Mouse (Mus musculus) testis, adult 2 months (tissue): ENCODE results near the gene Ddah2. TPM values are rescaled to one million over a fixed set of nuclear protein-coding genes. Genes with fewer than 3 reads are reported as not detected.
A peak's percentile ranks its signal among the peaks of the same experiment; 100 is the strongest.

Experiments used
- H3K27ac ChIP-seq: fragments of 200-500 bp; 2 replicates; pipeline ENCODE4 v1.5.1; 2012; ENCODE audit warnings: low read depth, low read length; ENCODE audit not compliant: control insufficient read depth, insufficient read depth
- H3K27me3 ChIP-seq: fragments of 200-500 bp; 2 replicates; pipeline ENCODE4 v1.6.1; 2012; ENCODE audit warnings: mild to moderate bottlenecking, low read length, moderate library complexity; ENCODE audit not compliant: control insufficient read depth, insufficient read depth
- H3K36me3 ChIP-seq: fragments of 200-500 bp; 2 replicates; pipeline ENCODE4 v1.6.1; 2012; ENCODE audit warnings: mild to moderate bottlenecking, low read length; ENCODE audit not compliant: control insufficient read depth, insufficient read depth
- H3K4me1 ChIP-seq: fragments of 200-500 bp; 2 replicates; pipeline ENCODE4 v1.6.1; 2012; ENCODE audit warnings: low read length; ENCODE audit not compliant: control insufficient read depth, insufficient read depth
- H3K4me3 ChIP-seq: fragments of 200-500 bp; 2 replicates; pipeline ENCODE4 v1.5.1; 2012; ENCODE audit warnings: low read depth, mild to moderate bottlenecking, low read length, moderate library complexity, mixed read lengths; ENCODE audit not compliant: control insufficient read depth
- CTCF ChIP-seq: fragments of 200-500 bp; IDR thresholded peaks from 2 replicates; pipeline ENCODE4 v1.5.1; 2012; ENCODE audit warnings: low read depth, mild to moderate bottlenecking, inconsistent platforms, low read length, moderate library complexity; ENCODE audit not compliant: control insufficient read depth, insufficient read depth, insufficient replicate concordance
- POLR2A ChIP-seq: fragments of 200-500 bp; IDR thresholded peaks from 2 replicates; pipeline ENCODE4 v1.6.1; 2012; ENCODE audit warnings: low read depth, mild to moderate bottlenecking, inconsistent platforms, low read length, moderate library complexity; ENCODE audit not compliant: control insufficient read depth
- polyA plus RNA-seq: library from polyadenylated mRNA; depleted of rRNA; stranded (reverse); fragments of >200 nt; gene quantifications from 2 replicates; pipeline ENCODE4 v1.2.3, GENCODE M21; 2012

The Ddah2 gene
- polyA plus RNA-seq, 1 experiment = 11.1 TPM

DNA sequence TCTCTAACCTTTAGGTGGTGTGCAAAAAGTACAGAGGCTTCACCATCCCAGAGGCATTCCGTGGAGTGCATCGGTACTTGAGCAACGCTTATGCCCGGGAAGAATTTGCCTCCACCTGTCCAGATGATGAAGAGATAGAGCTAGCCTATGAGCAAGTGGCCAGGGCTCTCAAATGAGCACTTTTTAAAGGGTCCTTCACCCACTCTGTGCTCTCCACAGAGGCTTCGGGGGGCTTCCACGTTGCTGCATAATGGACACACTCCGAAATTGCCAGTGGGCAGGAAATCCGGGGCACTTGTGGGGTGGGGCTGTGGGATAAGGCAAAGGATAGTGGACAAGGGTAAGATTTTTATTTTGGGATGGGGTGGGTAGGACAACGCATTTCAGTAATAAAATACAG is 519 bp upstream of the Ddah2 start:
- no peak for TF ChIP-seq POLR2A
- TF ChIP-seq CTCF = no peak
- Histone ChIP-seq H3K36me3 (no peaks in the 10 kb centered on the region), H3K27me3 (no peaks in the 10 kb centered on the region), H3K4me1 (peaks cover 21% of the 10 kb centered on the region), H3K4me3 (no peak overlapping the region), H3K27ac (no peak overlapping the region)

- peak overlapping the region; percentile 84 for H3K4me3 ChIP-seq
- H3K4me1 ChIP-seq = peaks cover 28% of the 10 kb centered on the region
- TF ChIP-seq CTCF = no peak
- TF ChIP-seq POLR2A = no peak
- H3K36me3 ChIP-seq = no peaks in the 10 kb centered on the region
- H3K27me3 ChIP-seq = 0 out of 2 replicates have a peak, but pooled peaks cover 2% of the 10 kb centered on the region
- H3K27ac ChIP-seq = no peak overlapping the region
These were observed 1.2 kb downstream of the Ddah2 start for GRCm38 (mm10) chr17:35060071-35060470.

- TF ChIP-seq POLR2A = no peak
- no peak for TF ChIP-seq CTCF
- peaks cover 34% of the 10 kb centered on the region for H3K4me1 ChIP-seq
- no peak overlapping the region for H3K27ac ChIP-seq
- H3K27me3 ChIP-seq = peaks cover 5% of the 10 kb centered on the region; the same call in 1 of the 2 replicates
- H3K36me3 ChIP-seq = no peaks in the 10 kb centered on the region
- peak overlapping the region; percentile 84; the same call in 1 of the 2 replicates for H3K4me3 ChIP-seq
These were observed 2.0 kb downstream of the Ddah2 start for GRCm38 (mm10) chr17:35060737-35061297.

GRCm38 (mm10) chr17:35061299-35061698 is 2.5 kb downstream of the Ddah2 start:
- Histone ChIP-seq H3K36me3 (no peaks in the 10 kb centered on the region), H3K27ac (no peak overlapping the region), H3K4me1 (peaks cover 34% of the 10 kb centered on the region), H3K27me3 (peaks cover 7% of the 10 kb centered on the region; the same call in 1 of the 2 replicates), H3K4me3 (no peak overlapping the region)
- TF ChIP-seq POLR2A (no peak), CTCF (no peak)

DNA sequence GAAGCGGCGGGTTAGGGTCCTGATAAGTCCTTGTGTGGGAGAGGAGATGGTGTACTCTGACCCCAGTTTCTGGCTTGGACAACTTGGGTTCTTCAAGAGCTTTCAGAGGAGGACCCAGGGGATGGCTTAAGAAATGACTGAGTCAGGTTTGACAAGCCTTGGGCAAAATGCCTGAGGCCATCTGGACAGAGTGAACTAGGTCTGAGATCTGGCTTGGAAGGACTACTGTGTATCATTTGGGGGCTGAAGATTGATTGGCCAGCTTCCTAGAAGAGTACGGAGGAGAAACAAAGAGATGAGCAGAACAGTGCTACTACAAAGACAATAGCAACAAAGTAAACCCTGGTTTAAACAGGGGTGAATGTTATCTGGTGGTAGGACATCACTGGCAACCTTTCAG is 4.6 kb downstream of the Ddah2 start:
- Histone ChIP-seq H3K4me1 (peaks cover 32% of the 10 kb centered on the region), H3K4me3 (peak overlapping the region; percentile 21), H3K36me3 (no peaks in the 10 kb centered on the region), H3K27me3 (peaks cover 7% of the 10 kb centered on the region; the same call in 1 of the 2 replicates), H3K27ac (no peak overlapping the region)
- TF ChIP-seq CTCF (no peak), POLR2A (no peak)

DNA sequence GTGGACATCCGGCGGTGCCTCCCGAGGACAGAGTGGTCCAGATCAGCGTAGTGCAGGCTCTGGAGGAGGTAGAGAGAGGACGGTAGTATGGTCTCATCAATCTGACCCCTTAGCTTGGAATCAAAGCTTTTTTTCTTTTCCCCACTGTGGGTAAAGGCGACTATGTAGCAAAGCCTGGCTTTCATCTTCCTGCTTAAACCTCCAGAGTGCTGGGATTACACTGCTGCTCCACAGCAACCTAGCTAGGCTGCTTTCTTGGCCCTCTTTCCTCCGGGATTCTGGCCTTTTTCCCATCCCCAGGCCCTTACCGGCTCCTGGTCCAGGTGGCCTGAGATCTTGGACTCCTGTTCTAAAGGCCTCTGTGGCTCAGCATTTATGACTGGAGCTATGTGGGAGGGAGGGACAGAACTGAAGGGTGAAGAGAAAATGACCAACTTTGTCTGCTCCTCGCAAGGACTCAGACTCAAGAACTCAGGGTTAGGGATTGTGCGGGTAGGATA is 5.6 kb downstream of the Ddah2 start:
- Histone ChIP-seq H3K4me3 (peak overlapping the region; percentile 63), H3K36me3 (no peaks in the 10 kb centered on the region), H3K27ac (peak overlapping the region; percentile 41; the same call in 1 of the 2 replicates), H3K4me1 (peaks cover 29% of the 10 kb centered on the region), H3K27me3 (peaks cover 7% of the 10 kb centered on the region; the same call in 1 of the 2 replicates)
- TF ChIP-seq POLR2A = no peak
- TF ChIP-seq CTCF = no peak

GRCm38 (mm10) chr17:35064951-35065947 is 6.4 kb downstream of the Ddah2 start, which contains the start of gene Ly6g6c:
TSS of gene Ly6g6c (plus strand) at chr17:35065388.
- peaks cover 23% of the 10 kb centered on the region for H3K4me1 ChIP-seq
- no peak for TF ChIP-seq CTCF
- TF ChIP-seq POLR2A = no peak
- H3K27ac ChIP-seq = peak within 1 kb of the TSS; percentile 41; the same call in 1 of the 2 replicates

More at GRCm38 (mm10) chr17:35064951-35065947, 6.4 kb downstream of the Ddah2 start, which contains the start of gene Ly6g6c:
- Histone ChIP-seq H3K27me3 (peaks cover 7% of the 10 kb centered on the region; the same call in 1 of the 2 replicates), H3K36me3 (no peaks in the 10 kb centered on the region), H3K4me3 (peak within 1 kb of the TSS; percentile 84)
